Mouse (Mus musculus) small intestine, adult 2 months (tissue): ENCODE data around the gene Ncbp2.

Experiments
- CTCF ChIP-seq: fragments of 200-500 bp; IDR thresholded peaks from 2 replicates; pipeline ENCODE4 v1.5.1; 2012; ENCODE audit warnings: low read depth, mild to moderate bottlenecking, control low read depth, inconsistent platforms, low read length, moderate library complexity, mixed read lengths; ENCODE audit not compliant: insufficient replicate concordance, insufficient read length; ENCODE audit errors: extremely low read depth
- POLR2A ChIP-seq: fragments of 200-500 bp; IDR thresholded peaks from 2 replicates; pipeline ENCODE4 v1.6.1; 2012; ENCODE audit warnings: low read depth, mild to moderate bottlenecking, control low read depth, inconsistent platforms, low read length, moderate library complexity

GRCm38 (mm10) chr16:31898546-31899326 lies 49.6 kb upstream of the Ncbp2 start:
- TF ChIP-seq CTCF, result no peak
- TF ChIP-seq POLR2A, result no peak
